In genomic region chr15:99711491-99711890, GRCm38 (mm10) we compare ENCODE assay signal across 28 mouse cellular contexts. TPM values are rescaled to one million over a fixed set of nuclear protein-coding genes. Genes with fewer than 3 reads are reported as not detected.
"Had no signal": no experiment of that assay in that cellular context is flagged by ENCODE, and none has a peak within 500 bp of the region (broad histone marks: within the 10 kb centered on the region; RNA-seq: fewer than 3 reads in every experiment).

No protein-coding gene starts in this region.

- H3K9ac ChIP-seq: limb, embryonic 13.5 days; liver, embryonic 13.5 days; lung, embryonic 15.5 days; midbrain, embryonic 13.5 days had no signal

- H3K4me3 ChIP-seq: limb, embryonic 13.5 days; liver, embryonic 13.5 days; lung, embryonic 15.5 days; megakaryocyte, embryonic 14.5 days; midbrain, embryonic 10.5 days; midbrain, embryonic 13.5 days; myocyte; neural tube, embryonic 13.5 days had no signal

- H3K27me3 ChIP-seq: limb, embryonic 13.5 days; liver, embryonic 13.5 days; lung, embryonic 15.5 days; megakaryocyte, embryonic 14.5 days; midbrain, embryonic 13.5 days; neural tube, embryonic 13.5 days had no signal

- H3K27ac ChIP-seq: kidney, postnatal 0 days; limb, embryonic 13.5 days; liver, embryonic 13.5 days; lung, embryonic 15.5 days; midbrain, embryonic 10.5 days; midbrain, embryonic 13.5 days; neural tube, embryonic 13.5 days; stomach, postnatal 0 days had no signal

- ATAC-seq: intestine, postnatal 0 days; midbrain, embryonic 13.5 days; midbrain, embryonic 16.5 days had no signal

- DNase-seq: kidney, adult 2 months; left cerebral cortex, postnatal 4 days; liver, embryonic 13.5 days; lung, adult 18-20 months; lung, postnatal 10 days; lung, postnatal 36 days; right cerebral cortex, adult 18-20 months; right cerebral cortex, postnatal 14 days; right cerebral cortex, postnatal 4 days; thymus, adult 2 months; thymus, postnatal 14 days; thymus, postnatal 4 days had no signal

- H3K4me2 ChIP-seq: limb, embryonic 13.5 days; liver, embryonic 13.5 days; lung, embryonic 15.5 days; midbrain, embryonic 13.5 days; neural tube, embryonic 13.5 days had no signal

- H3K9me3 ChIP-seq: limb, embryonic 13.5 days; liver, embryonic 13.5 days; lung, embryonic 15.5 days; megakaryocyte, embryonic 14.5 days; midbrain, embryonic 10.5 days; midbrain, embryonic 13.5 days; neural tube, embryonic 13.5 days had no signal

RNA-seq across cellular contexts. Expression of gene Gpd1, which starts 5.8 kb away (rescaled TPM):
- total RNA-seq: neutrophil, adult 5-6 weeks had no signal

RNA-seq across cellular contexts. Expression of gene Gm17349, which starts 6.2 kb away (rescaled TPM):
- total RNA-seq: left cerebral cortex, postnatal 4 days; monocyte, adult 5-6 weeks; neutrophil, adult 5-6 weeks had no signal
- polyA plus RNA-seq: kidney, embryonic 14.5 days; kidney, postnatal 0 days; large intestine, adult 2 months; limb, embryonic 13.5 days; liver, embryonic 13.5 days; lung, embryonic 15.5 days; midbrain, embryonic 10.5 days; midbrain, embryonic 13.5 days; midbrain, embryonic 16.5 days; myocyte; neural tube, embryonic 13.5 days; stomach, embryonic 14.5 days; thymus, adult 2 months had no signal

RNA-seq across cellular contexts. Expression of gene Asic1, which starts 41.3 kb away (rescaled TPM):
- total RNA-seq: monocyte, adult 5-6 weeks had no signal
